Mouse (Mus musculus): ENCODE results near the gene Slc44a4.

- TF ChIP-seq CTCF (IDR thresholded peaks at IDR 0.05; ENCODE audit: borderline replicate concordance, insufficient read depth, low read length) (no peak), POLR2A (IDR thresholded peaks at IDR 0.05; ENCODE audit: low read depth, low read length) (no peak)
Observed at GRCm38 (mm10) chr17:34924258-34924657, 10.0 kb downstream of the Slc44a4 start.

Data from embryonic fibroblast, embryonic 13.5 days (primary cell).